Mouse (Mus musculus) hindbrain, embryonic 16.5 days (tissue): Measurements from ENCODE around the gene Bcl7a. TPM values are rescaled to one million over a fixed set of nuclear protein-coding genes. Genes with fewer than 3 reads are reported as not detected.

Source experiments
- ATAC-seq: fragments of 200-750 bp; cut with Nextera tagmentation; 2 replicates; pipeline ENCODE4 v1.8.0; 2017; ENCODE audit warnings: moderate TSS enrichment, moderate library complexity
- H3K27ac ChIP-seq: fragments of 300-500 bp; sonication (generic); 2 replicates; pipeline ENCODE4 v1.5.1; 2014; ENCODE audit warnings: low read depth, mild to moderate bottlenecking, control low read depth, low read length, moderate library complexity
- H3K27me3 ChIP-seq: fragments of 300-500 bp; sonication (generic); replicated peaks from 2 replicates; pipeline ENCODE4 v1.6.1; 2014; ENCODE audit warnings: low read length; ENCODE audit not compliant: control insufficient read depth, insufficient read depth
- H3K36me3 ChIP-seq: fragments of 300-500 bp; sonication (generic); 2 replicates; pipeline ENCODE4 v1.6.1; 2014; ENCODE audit warnings: mild to moderate bottlenecking, low read length, moderate library complexity, mixed read lengths; ENCODE audit not compliant: control insufficient read depth, insufficient read depth
- H3K4me1 ChIP-seq: fragments of 300-500 bp; sonication (generic); 2 replicates; pipeline ENCODE4 v1.6.1; 2014; ENCODE audit warnings: low read depth, low read length; ENCODE audit not compliant: control insufficient read depth, insufficient read depth
- H3K4me2 ChIP-seq: fragments of 300-500 bp; sonication (generic); 2 replicates; pipeline ENCODE4 v1.6.1; 2014; ENCODE audit warnings: mild to moderate bottlenecking, low read length, control low read depth, moderate library complexity
- H3K4me3 ChIP-seq: fragments of 300-500 bp; sonication (generic); 2 replicates; pipeline ENCODE4 v1.5.1; 2014; ENCODE audit warnings: mild to moderate bottlenecking, low read length, control low read depth, moderate library complexity
- H3K9ac ChIP-seq: fragments of 300-500 bp; sonication (generic); 2 replicates; pipeline ENCODE4 v1.6.1; 2014; ENCODE audit warnings: low read depth, mild to moderate bottlenecking, control low read depth, low read length, moderate library complexity
- H3K9me3 ChIP-seq: fragments of 300-500 bp; sonication (generic); 2 replicates; pipeline ENCODE4 v1.6.1; 2014; ENCODE audit warnings: mild to moderate bottlenecking, low read length, moderate library complexity; ENCODE audit not compliant: control insufficient read depth
- WGBS: fragments of 180-500 bp; shearing (Covaris S2); extraction: QIAGEN DNeasy Blood & Tissue Kit; methylation state at CpG from one replicate; pipeline ENCODE4 v1.1.7; 2014; 5-methylcytosine and 5-hydroxymethylcytosine counted together
- polyA plus RNA-seq: library from polyadenylated mRNA; unstranded; fragments of >200 nt; fragmentation: Nextera tagmentation; extraction: Ambion mirVana; gene quantifications from 2 replicates; pipeline ENCODE4 v1.2.1, GENCODE M21; 2015

The Bcl7a gene
- polyA plus RNA-seq, 1 experiment from 2014 or later: 31.1 TPM

- Histone ChIP-seq H3K4me2 (no peak overlapping the region), H3K27ac (no peak overlapping the region), H3K9me3 (no peaks in the 10 kb centered on the region), H3K4me3 (no peak overlapping the region), H3K36me3 (no peaks in the 10 kb centered on the region), H3K9ac (no peak overlapping the region), H3K27me3 (no peaks in the 10 kb centered on the region; the same call in 1 of the 2 replicates), H3K4me1 (peaks cover 8% of the 10 kb centered on the region; the same call in 1 of the 2 replicates)
- no peak for ATAC-seq
- WGBS: 51% methylated on average over 15 of the region's 15 CpGs
Observed at GRCm38 (mm10) chr5:123326006-123326750, 17.5 kb upstream of the Bcl7a start.

DNA sequence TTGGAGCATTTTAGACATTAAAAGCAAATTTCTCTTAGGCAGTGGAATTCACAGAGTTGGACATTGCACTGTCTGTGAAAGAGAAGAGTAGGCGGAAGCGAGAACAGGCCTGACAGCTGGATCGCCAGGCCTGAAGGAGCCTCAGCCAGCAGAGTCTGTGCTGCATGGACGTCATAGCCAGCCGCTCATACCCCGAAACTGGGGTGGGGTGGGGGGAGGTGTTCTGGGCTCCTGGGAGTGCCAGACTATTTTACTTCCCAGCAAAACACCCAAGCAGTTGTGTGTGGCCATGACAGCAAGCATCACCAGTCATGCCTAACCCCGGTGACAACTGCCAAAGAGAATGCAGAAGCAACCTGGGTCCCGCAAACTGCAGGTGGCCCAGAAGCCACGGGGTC is 16.9 kb upstream of the Bcl7a start:
- Histone ChIP-seq H3K9me3 (no peaks in the 10 kb centered on the region), H3K9ac (no peak overlapping the region), H3K4me3 (no peak overlapping the region), H3K4me1 (peaks cover 8% of the 10 kb centered on the region; the same call in 1 of the 2 replicates), H3K27ac (no peak overlapping the region), H3K27me3 (no peaks in the 10 kb centered on the region; the same call in 1 of the 2 replicates), H3K36me3 (no peaks in the 10 kb centered on the region), H3K4me2 (no peak overlapping the region)
- WGBS: 73% methylated on average over 9 of the region's 9 CpGs
- ATAC-seq: no peak

DNA sequence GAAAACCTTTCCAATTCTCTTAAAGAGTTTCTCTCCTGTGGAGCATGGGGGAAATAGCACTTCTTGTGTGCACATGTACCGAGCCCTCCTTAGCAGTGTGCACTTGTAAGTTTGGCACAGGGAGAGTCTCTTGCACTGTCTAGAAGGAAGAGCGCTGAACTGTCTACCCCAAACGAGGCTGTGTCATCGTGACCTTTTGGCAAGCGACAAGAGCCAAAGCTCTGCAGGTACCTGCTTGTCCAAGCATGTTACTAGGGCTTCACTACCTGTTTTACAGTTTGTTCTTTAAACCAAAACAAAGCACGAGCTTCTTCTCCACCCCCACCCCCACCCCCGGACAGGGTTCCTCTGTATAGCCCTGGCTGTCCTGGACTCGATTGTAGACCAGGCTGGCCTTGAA is 15.9 kb upstream of the Bcl7a start:
- H3K9me3 ChIP-seq: no peaks in the 10 kb centered on the region
- 84% methylated on average over 8 of the region's 8 CpGs for WGBS
- H3K27me3 ChIP-seq: no peaks in the 10 kb centered on the region; the same call in 1 of the 2 replicates
- no peak overlapping the region for H3K9ac ChIP-seq
- no peak overlapping the region for H3K4me2 ChIP-seq
- no peak overlapping the region for H3K4me3 ChIP-seq
- no peak for ATAC-seq
- peaks cover 8% of the 10 kb centered on the region; the same call in 1 of the 2 replicates for H3K4me1 ChIP-seq
- no peaks in the 10 kb centered on the region for H3K36me3 ChIP-seq
- no peak overlapping the region for H3K27ac ChIP-seq

DNA sequence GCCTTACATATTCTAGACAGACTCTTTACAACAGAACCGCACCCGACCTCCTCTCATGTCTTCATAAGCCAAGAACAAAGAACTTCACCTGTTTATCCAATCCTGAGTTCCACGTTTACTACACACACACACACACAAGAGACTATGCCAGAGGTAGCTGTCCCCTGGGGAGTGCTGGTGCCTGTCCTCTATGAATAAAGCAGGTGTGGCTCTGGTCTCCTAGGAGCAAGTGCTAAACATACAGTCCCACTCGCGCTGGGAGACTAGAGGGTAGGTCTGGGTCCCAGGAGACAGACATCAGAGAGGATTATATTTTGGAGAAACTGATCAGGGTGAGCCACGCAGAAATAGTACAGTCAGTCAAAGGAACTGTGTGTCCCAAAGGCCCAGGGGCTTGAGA is 10.1 kb upstream of the Bcl7a start:
- Histone ChIP-seq H3K4me1 (no peaks in the 10 kb centered on the region), H3K9ac (no peak overlapping the region), H3K27ac (no peak overlapping the region), H3K4me3 (no peak overlapping the region), H3K36me3 (no peaks in the 10 kb centered on the region), H3K9me3 (no peaks in the 10 kb centered on the region), H3K4me2 (no peak overlapping the region), H3K27me3 (no peaks in the 10 kb centered on the region)
- ATAC-seq: no peak
- 84% methylated on average over 6 of the region's 6 CpGs for WGBS

- no peak for ATAC-seq
- no peaks in the 10 kb centered on the region for H3K36me3 ChIP-seq
- H3K9me3 ChIP-seq: no peaks in the 10 kb centered on the region
- WGBS: 39% methylated on average over 4 of the region's 4 CpGs
- no peaks in the 10 kb centered on the region for H3K27me3 ChIP-seq
- no peaks in the 10 kb centered on the region for H3K4me1 ChIP-seq
- no peak overlapping the region for H3K4me2 ChIP-seq
- H3K9ac ChIP-seq: no peak overlapping the region
- H3K27ac ChIP-seq: no peak overlapping the region
- H3K4me3 ChIP-seq: no peak overlapping the region
Observed at GRCm38 (mm10) chr5:123336205-123336961, 7.3 kb upstream of the Bcl7a start.

DNA sequence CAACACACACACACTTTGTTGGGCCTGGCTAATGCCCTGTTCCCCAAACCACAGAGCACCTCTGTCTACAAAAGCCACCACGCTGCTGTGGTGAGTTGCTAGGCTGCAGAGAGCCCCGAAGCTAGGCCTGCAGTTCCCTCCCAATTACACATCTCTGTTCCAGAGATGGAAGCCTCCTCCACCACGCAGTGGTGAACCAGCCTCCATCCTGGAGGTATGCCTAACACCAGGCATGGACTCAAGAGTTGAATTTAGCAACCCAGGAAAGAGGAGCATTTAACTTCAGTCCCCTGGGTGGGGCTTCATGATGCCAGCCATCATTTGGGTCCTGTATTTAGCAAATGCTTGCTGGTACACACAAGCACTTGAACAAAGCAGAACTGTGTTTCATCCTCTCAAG is 5.2 kb upstream of the Bcl7a start:
- Histone ChIP-seq H3K9ac (no peak overlapping the region), H3K36me3 (no peaks in the 10 kb centered on the region), H3K27me3 (no peaks in the 10 kb centered on the region), H3K4me1 (peaks cover 3% of the 10 kb centered on the region), H3K9me3 (no peaks in the 10 kb centered on the region), H3K27ac (no peak overlapping the region), H3K4me2 (no peak overlapping the region), H3K4me3 (no peak overlapping the region)
- no peak for ATAC-seq
- WGBS: 60% methylated on average over 3 of the region's 3 CpGs

- under 1% methylated on average over 41 of the region's 51 CpGs for WGBS
- H3K27me3 ChIP-seq: no peaks in the 10 kb centered on the region
- H3K4me3 ChIP-seq: peak overlapping the region; percentile 94
- H3K9me3 ChIP-seq: no peaks in the 10 kb centered on the region
- ATAC-seq: peak; percentile 48
- no peaks in the 10 kb centered on the region for H3K36me3 ChIP-seq
- H3K4me1 ChIP-seq: peaks cover 22% of the 10 kb centered on the region
- H3K4me2 ChIP-seq: peak overlapping the region; percentile 87
- H3K27ac ChIP-seq: peak overlapping the region; percentile 99
- peak overlapping the region; percentile 90 for H3K9ac ChIP-seq
Observed at GRCm38 (mm10) chr5:123344628-123344962, 961 bp downstream of the Bcl7a start.

GRCm38 (mm10) chr5:123344963-123345852 is 1.6 kb downstream of the Bcl7a start:
- Histone ChIP-seq H3K9me3 (no peaks in the 10 kb centered on the region), H3K4me2 (peak overlapping the region; percentile 87), H3K4me1 (peaks cover 22% of the 10 kb centered on the region), H3K27ac (peak overlapping the region; percentile 99), H3K36me3 (no peaks in the 10 kb centered on the region), H3K9ac (peak overlapping the region; percentile 90), H3K27me3 (no peaks in the 10 kb centered on the region), H3K4me3 (peak overlapping the region; percentile 94)
- 0% methylated on average over 50 of the region's 87 CpGs for WGBS
- ATAC-seq: peak; percentile 38
